Mouse (Mus musculus): ENCODE measurements around the gene Cenpv. TPM values are rescaled to one million over a fixed set of nuclear protein-coding genes. Genes with fewer than 3 reads are reported as not detected.

Gene Cenpv
- total and polyA plus RNA-seq, 3 experiments: 149 to 2,878 (median 178) TPM

DNA sequence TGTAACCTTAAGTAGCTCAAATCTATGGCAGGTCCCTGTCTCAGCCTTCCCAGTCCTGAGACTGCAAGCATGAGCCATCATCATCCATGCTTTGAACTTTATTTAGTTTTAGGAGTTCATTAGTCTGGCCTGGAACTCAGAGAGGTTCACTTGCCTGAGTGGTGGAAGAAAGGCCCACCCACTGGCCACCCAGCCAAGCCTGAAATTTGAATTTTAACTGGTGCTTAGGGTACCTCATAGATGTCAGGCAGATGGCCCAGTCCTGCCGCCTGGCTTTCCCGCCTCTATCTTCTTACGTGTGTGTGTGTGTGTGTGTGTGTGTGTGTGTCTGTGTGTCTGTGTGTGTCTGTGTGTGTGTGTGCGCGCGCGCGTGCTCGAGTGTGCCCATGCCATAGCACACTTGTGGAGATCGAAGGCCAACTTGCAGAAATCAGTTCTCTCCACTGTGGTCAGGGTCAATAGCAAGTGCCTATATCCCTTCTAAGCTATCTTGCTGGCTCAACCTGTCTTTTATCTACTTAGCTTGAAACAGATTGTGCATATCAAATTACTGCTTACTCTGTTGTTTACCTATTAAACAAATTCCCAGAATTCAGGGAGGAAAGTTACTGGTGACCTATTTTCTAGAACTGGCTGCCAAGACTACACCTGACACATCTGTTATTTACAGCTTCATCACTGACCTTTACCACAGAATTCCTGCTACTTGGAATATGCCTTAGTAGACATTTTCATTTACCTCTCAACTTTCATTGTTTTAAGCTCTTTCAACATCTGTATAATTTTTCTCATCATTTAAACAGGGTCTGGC lies 51.3 kb downstream of the Cenpv start:
- Histone ChIP-seq H3K9me3 (replicated peaks; ENCODE audit: insufficient read depth, low read length) (no peaks in the 10 kb centered on the region), H3K27me3 (ENCODE audit: control insufficient read depth in 1 of 2, insufficient read depth in 2 of 2, low read length in 2 of 2) (no peaks in the 10 kb centered on the region), H3K27ac (ENCODE audit: control insufficient read depth, low read depth, low read length) (no peak overlapping the region), H3K9ac (ENCODE audit: control insufficient read depth, low read depth, low read length, poor library complexity, severe bottlenecking) (no peak overlapping the region), H3K79me2 (ENCODE audit: control insufficient read depth, insufficient read depth, low read length, poor library complexity) (no peaks in the 10 kb centered on the region), H3K36me3 (ENCODE audit: control insufficient read depth in 1 of 2, insufficient read depth in 2 of 2, low read length in 2 of 2) (peaks cover 0 to 4% of the 10 kb centered on the region in 2 experiments; a peak in 2 of 4 replicates), H3K4me1 (ENCODE audit: control insufficient read depth in 1 of 2, insufficient read depth in 2 of 2, low read length in 2 of 2) (peaks cover 0 to 5% of the 10 kb centered on the region in 2 experiments; a peak in 2 of 4 replicates), H3K4me3 (ENCODE audit: control insufficient read depth in 1 of 2, insufficient read depth in 1 of 2, low read depth in 2 of 2, low read length in 2 of 2) (no peak overlapping the region)
- no peak for DNase-seq (ENCODE audit: low read depth, low spot score)
- TF ChIP-seq ZNF384 (IDR thresholded peaks at IDR 0.05; ENCODE audit: low read depth, low read length) (no peak), ZMIZ1 (IDR thresholded peaks at IDR 0.05; ENCODE audit: low read depth, low read length) (no peak), BHLHE40 (IDR thresholded peaks at IDR 0.05; ENCODE audit: borderline replicate concordance, low read depth, low read length) (no peak), MAZ (IDR thresholded peaks at IDR 0.05; ENCODE audit: low read depth, low read length) (no peak), JUND (IDR thresholded peaks at IDR 0.05; ENCODE audit: low read depth, low read length) (no peak), POLR2AphosphoS2 (IDR thresholded peaks at IDR 0.05; ENCODE audit: low read length) (no peak), POLR2AphosphoS5 (IDR thresholded peaks at IDR 0.05; ENCODE audit: borderline replicate concordance, low read depth, low read length) (no peak), CTCF (IDR thresholded peaks at IDR 0.05 in 2 of 3, conservative IDR thresholded peaks at IDR 0.05 in 1 of 3; ENCODE audit: control insufficient read depth in 1 of 3, insufficient read depth in 1 of 3, low read depth in 2 of 3, low read length in 3 of 3, poor library complexity in 1 of 3, severe bottlenecking in 1 of 3) (no peak), NRF1 (IDR thresholded peaks at IDR 0.05; ENCODE audit: insufficient read depth, low read depth, low read length, poor library complexity, severe bottlenecking) (no peak), MYC (IDR thresholded peaks at IDR 0.05; ENCODE audit: low read depth, low read length) (no peak)

DNA sequence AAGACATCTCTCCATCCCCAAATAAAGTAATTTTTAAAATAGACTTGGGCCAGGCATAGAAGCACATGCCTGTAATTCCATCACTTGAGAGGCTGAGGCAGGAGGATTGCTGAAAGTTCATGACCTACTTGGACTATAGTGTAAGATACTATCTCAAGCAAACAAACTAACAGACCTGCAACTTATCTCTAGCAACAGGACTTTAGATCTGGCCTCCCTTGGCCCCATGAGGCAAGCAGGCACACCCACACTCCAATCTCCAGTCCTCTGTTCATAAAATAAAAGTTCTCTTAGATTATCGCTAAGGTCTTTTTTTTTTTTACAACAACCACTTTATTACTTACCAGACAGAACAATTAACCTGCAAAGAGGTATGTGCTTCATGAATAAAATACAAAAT lies 52.1 kb downstream of the Cenpv start:
- TF ChIP-seq MAX (IDR thresholded peaks at IDR 0.05; ENCODE audit: low read length) (no peak), TCF12 (IDR thresholded peaks at IDR 0.05; ENCODE audit: low read depth, low read length) (peak; percentile 39; the same call in 1 of the 2 replicates), EP300 (IDR thresholded peaks at IDR 0.05; ENCODE audit: low read depth in 1 of 2, low read length in 2 of 2) (peak in 1 of 2 experiments; percentile 45; a peak in 2 of 4 replicates), ZNF384 (IDR thresholded peaks at IDR 0.05; ENCODE audit: low read depth, low read length) (peak; percentile 76), GATA1 (IDR thresholded peaks at IDR 0.05; ENCODE audit: low read depth, low read length) (peak; percentile 35; the same call in 1 of the 2 replicates)
- no peak overlapping the region for H3K27ac ChIP-seq (ENCODE audit: control insufficient read depth, low read depth, low read length)
- no peak for DNase-seq (ENCODE audit: low read depth, low spot score)

More for the DNA sequence above, 52.1 kb downstream of the Cenpv start:
- Histone ChIP-seq H3K36me3 (ENCODE audit: control insufficient read depth in 1 of 2, insufficient read depth in 2 of 2, low read length in 2 of 2) (peaks cover 0 to 4% of the 10 kb centered on the region in 2 experiments; a peak in 2 of 4 replicates), H3K4me3 (ENCODE audit: control insufficient read depth in 1 of 2, insufficient read depth in 1 of 2, low read depth in 2 of 2, low read length in 2 of 2) (no peak overlapping the region), H3K4me1 (ENCODE audit: control insufficient read depth in 1 of 2, insufficient read depth in 2 of 2, low read length in 2 of 2) (peaks cover 0 to 5% of the 10 kb centered on the region in 2 experiments; a peak in 2 of 4 replicates), H3K79me2 (ENCODE audit: control insufficient read depth, insufficient read depth, low read length, poor library complexity) (no peaks in the 10 kb centered on the region), H3K9ac (ENCODE audit: control insufficient read depth, low read depth, low read length, poor library complexity, severe bottlenecking) (no peak overlapping the region), H3K27me3 (ENCODE audit: control insufficient read depth in 1 of 2, insufficient read depth in 2 of 2, low read length in 2 of 2) (no peaks in the 10 kb centered on the region), H3K9me3 (replicated peaks; ENCODE audit: insufficient read depth, low read length) (no peaks in the 10 kb centered on the region)

Measured in MEL (cell line).